Comparison of ENCODE assay signal across 21 mouse cellular contexts in genomic region chrX:13521288-13521687, GRCm38 (mm10). TPM values are rescaled to one million over a fixed set of nuclear protein-coding genes. Genes with fewer than 3 reads are reported as not detected.
DNase-seq lines count a peak whose midpoint lies in the region.
"Had no signal": no experiment of that assay in that cellular context is flagged by ENCODE, and none has a peak within 500 bp of the region (broad histone marks: within the 10 kb centered on the region; RNA-seq: fewer than 3 reads in every experiment).

No protein-coding gene starts in this region.

- DNase-seq in gastrocnemius, adult 18-20 months (ENCODE audit: low spot score): peak; percentile 24
- DNase-seq in gastrocnemius, postnatal 14 days: no peak
- peak; percentile 26 for DNase-seq in gastrocnemius, postnatal 25 days
- no peak for DNase-seq in gastrocnemius, postnatal 10 days
- DNase-seq in heart, adult 18-20 months: peak; percentile 49 to 51
- DNase-seq in heart, postnatal 36 days: no peak
- DNase-seq in heart, adult 8-10 months (ENCODE audit: low spot score): peak; percentile 43
- no peak for DNase-seq in heart, embryonic 10.5 days (ENCODE audit: low spot score)
- DNase-seq: adrenal gland, adult 8-10 months; adrenal gland, postnatal 14 days; adrenal gland, postnatal 36 days; B cell, adult 2 months; cerebellum, adult 11-12 months; cerebellum, adult 9-10 months; cerebellum, postnatal 10 days had no signal

- no peaks in the 10 kb centered on the region for H3K9me3 ChIP-seq in heart, embryonic 10.5 days
- H3K9me3 ChIP-seq: embryonic facial prominence, embryonic 10.5 days; embryonic facial prominence, embryonic 12.5 days; forebrain, embryonic 13.5 days; G1E had no signal

- WGBS in heart, embryonic 10.5 days: 89% methylated on average over 8 of the region's 8 CpGs

- H3K27ac ChIP-seq in heart, embryonic 10.5 days: no peak overlapping the region
- H3K27ac ChIP-seq: embryonic facial prominence, embryonic 10.5 days; embryonic facial prominence, embryonic 12.5 days; forebrain, embryonic 13.5 days had no signal

- intact Hi-C loops in gastrocnemius, postnatal 14 days (cut with DNase I; ENCODE audit: low total_unique reads): no loop called here
- intact Hi-C loops in heart, postnatal 36 days (cut with DNase I): loop anchor here (5.0 kb wide), 2 partner anchors 46 to 136 kb away; no protein-coding TSS in a partner anchor

- H3K4me1 ChIP-seq in heart, embryonic 10.5 days: no peaks in the 10 kb centered on the region
- H3K4me1 ChIP-seq: embryonic facial prominence, embryonic 10.5 days; embryonic facial prominence, embryonic 12.5 days; forebrain, embryonic 13.5 days had no signal

- H3K27me3 ChIP-seq in heart, embryonic 10.5 days (ENCODE audit: insufficient read depth, poor library complexity, severe bottlenecking): peaks cover 33% of the 10 kb centered on the region; the same call in 1 of the 2 replicates
- H3K27me3 ChIP-seq: CH12.LX; embryonic facial prominence, embryonic 12.5 days; forebrain, embryonic 13.5 days had no signal

- 0 out of 2 replicates have a peak, but pooled peaks cover 5% of the 10 kb centered on the region for H3K36me3 ChIP-seq in heart, embryonic 10.5 days
- H3K36me3 ChIP-seq: embryonic facial prominence, embryonic 12.5 days; G1E had no signal

- H3K4me3 ChIP-seq in heart, embryonic 10.5 days: no peak overlapping the region
- H3K4me3 ChIP-seq: embryonic facial prominence, embryonic 10.5 days; embryonic facial prominence, embryonic 12.5 days; forebrain, embryonic 13.5 days had no signal

RNA-seq across cellular contexts. Expression of gene Nyx, which starts 55.4 kb away (rescaled TPM):
- total RNA-seq in gastrocnemius, adult 18-20 months (2021): under 1 TPM in 1 of 2 experiments, not detected in 1; 0.07 TPM
- total RNA-seq in gastrocnemius, postnatal 14 days (2021): under 1 TPM; 0.08 to 0.13 TPM
- total RNA-seq in gastrocnemius, postnatal 25 days (2021): under 1 TPM in 1 of 2 experiments, not detected in 1; 0.05 TPM
- under 1 TPM; 0.07 to 0.16 TPM for total RNA-seq in gastrocnemius, postnatal 10 days (2021)
- under 1 TPM; 0.23 to 0.27 TPM for total RNA-seq in heart, adult 18-20 months (2021)
- under 1 TPM; 0.08 to 0.16 TPM for total RNA-seq in heart, postnatal 36 days (2021)
- under 1 TPM; 0.16 to 0.38 (median 0.18) TPM for total RNA-seq in heart, adult 8-10 months (2022)
- polyA plus RNA-seq in heart, embryonic 10.5 days (2016; fragmentation: Nextera tagmentation; extraction: Ambion mirVana): 0.03 and 0.06 TPM in 2 replicates
- polyA plus RNA-seq: activated CD4-positive, CD25-positive, alpha-beta regulatory T cell, adult 4 months; forebrain, embryonic 13.5 days had no signal

Comparison
In these comparisons a context has a peak if more than half of its experiments do, and no peak if none do; other contexts are left out.
1. DNase-seq: peak in gastrocnemius, adult 18-20 months (single experiment), gastrocnemius, postnatal 25 days (single experiment), heart, adult 18-20 months (2 of 2) and heart, adult 8-10 months (single experiment); none in gastrocnemius, postnatal 14 days (single experiment), gastrocnemius, postnatal 10 days (single experiment), heart, postnatal 36 days (0 of 2) and heart, embryonic 10.5 days (single experiment).